Comparison of ENCODE assay signal across 37 mouse cellular contexts in genomic region chr2:87776143-87776542, GRCm38 (mm10). TPM values are rescaled to one million over a fixed set of nuclear protein-coding genes. Genes with fewer than 3 reads are reported as not detected.
DNase-seq lines count a peak whose midpoint lies in the region; TF ChIP-seq lines count a peak whose summit lies in the region.
"Had no signal": no experiment of that assay in that cellular context is flagged by ENCODE, and none has a peak within 500 bp of the region (broad histone marks: within the 10 kb centered on the region; RNA-seq: fewer than 3 reads in every experiment).

No protein-coding gene starts in this region.

- H3K4me1 ChIP-seq in heart, adult 2 months (ENCODE audit: control insufficient read depth, insufficient read depth, low read length) = no peaks in the 10 kb centered on the region
- H3K4me1 ChIP-seq: embryonic facial prominence, embryonic 12.5 days; forebrain, embryonic 15.5 days; heart, embryonic 15.5 days; hindbrain, embryonic 12.5 days; limb, embryonic 13.5 days; liver, embryonic 13.5 days; neural tube, embryonic 13.5 days had no signal

- no peaks in the 10 kb centered on the region for H3K27me3 ChIP-seq in heart, adult 2 months (ENCODE audit: control insufficient read depth, insufficient read depth, low read length)
- H3K27me3 ChIP-seq: embryonic facial prominence, embryonic 12.5 days; forebrain, embryonic 15.5 days; heart, embryonic 15.5 days; hindbrain, embryonic 12.5 days; limb, embryonic 13.5 days; liver, embryonic 13.5 days; neural tube, embryonic 13.5 days had no signal

- no peak for DNase-seq in heart, adult 2 months
- no peak for DNase-seq in heart, postnatal 25 days (ENCODE audit: low spot score)
- no peak for DNase-seq in left cerebral cortex, adult 2 months (ENCODE audit: extremely low spot score in 1 of 2, low spot score in 2 of 2)
- DNase-seq in left cerebral cortex, postnatal 4 days = no peak
- peak; percentile 1 for DNase-seq in right cerebral cortex, adult 18-20 months
- DNase-seq in right cerebral cortex, postnatal 10 days (ENCODE audit: low spot score in 2 of 2) = no peak
- peak; percentile 2 for DNase-seq in brain, embryonic 14.5 days (ENCODE audit: low read depth)
- no peak for DNase-seq in neural tube, embryonic 10.5 days (ENCODE audit: extremely low spot score, low spot score)
- DNase-seq: adrenal gland, adult 2 months; adrenal gland, postnatal 36 days; B cell, adult 2 months; cerebellum, adult 8-10 months; embryo, embryonic 11 days; gastrocnemius, postnatal 10 days; heart, postnatal 36 days; kidney, adult 8-10 months; kidney, postnatal 14 days; layer of hippocampus, postnatal 36 days; liver, embryonic 13.5 days; lung, adult 18-20 months; lung, postnatal 10 days; retina, postnatal 1 day had no signal

- intact Hi-C loops in heart, adult 2 months (cut with DNase I) = no loop called here
- intact Hi-C loops in heart, postnatal 25 days (cut with DNase I) = no loop called here
- intact Hi-C loops in left cerebral cortex, adult 2 months (cut with DNase I) = loop anchor here (10.0 kb wide), 1 partner anchor 381 kb away; no protein-coding TSS in a partner anchor
- intact Hi-C loops in left cerebral cortex, postnatal 4 days (cut with DNase I) = no loop called here

- H3K27ac ChIP-seq in heart, adult 2 months = no peak overlapping the region
- H3K27ac ChIP-seq in left cerebral cortex, adult 2 months = no peak overlapping the region
- H3K27ac ChIP-seq: embryonic facial prominence, embryonic 12.5 days; forebrain, embryonic 15.5 days; heart, embryonic 15.5 days; hindbrain, embryonic 12.5 days; limb, embryonic 13.5 days; liver, embryonic 13.5 days; macrophage; neural tube, embryonic 13.5 days had no signal

- no peak for TF ChIP-seq POLR2A in heart, adult 2 months (IDR thresholded peaks at IDR 0.05; ENCODE audit: insufficient read depth, low read depth, low read length)
- no peak for TF ChIP-seq POLR2A in brain, embryonic 14.5 days (IDR thresholded peaks at IDR 0.05; ENCODE audit: borderline replicate concordance, extremely low read depth, insufficient read depth, insufficient read length, poor library complexity, severe bottlenecking)

- H3K4me3 ChIP-seq in heart, adult 2 months = no peak overlapping the region
- H3K4me3 ChIP-seq in left cerebral cortex, adult 2 months = no peak overlapping the region
- H3K4me3 ChIP-seq: embryonic facial prominence, embryonic 12.5 days; forebrain, embryonic 15.5 days; heart, embryonic 15.5 days; hindbrain, embryonic 12.5 days; limb, embryonic 13.5 days; liver, embryonic 13.5 days; myocyte; neural tube, embryonic 13.5 days had no signal

- 0 out of 2 replicates have a peak, but pooled peaks have one; percentile 10 for TF ChIP-seq CTCF in heart, adult 2 months (IDR thresholded peaks at IDR 0.05)
- TF ChIP-seq CTCF in left cerebral cortex, adult 2 months (IDR thresholded peaks at IDR 0.05) = peak; percentile 48
- no peak for TF ChIP-seq CTCF in brain, embryonic 14.5 days (IDR thresholded peaks at IDR 0.05; ENCODE audit: borderline replicate concordance, extremely low read depth, insufficient read depth, insufficient read length)

- H3K9ac ChIP-seq in heart, adult 2 months (ENCODE audit: low read depth, low read length) = no peak overlapping the region
- H3K9ac ChIP-seq: embryonic facial prominence, embryonic 12.5 days; forebrain, embryonic 15.5 days; heart, embryonic 15.5 days; hindbrain, embryonic 12.5 days; limb, embryonic 13.5 days; liver, embryonic 13.5 days; neural tube, embryonic 13.5 days had no signal

- TF ChIP-seq EP300 in heart, adult 2 months (IDR thresholded peaks at IDR 0.05; ENCODE audit: insufficient read depth, low read depth, low read length) = no peak

- H3K36me3 ChIP-seq in heart, adult 2 months (ENCODE audit: control insufficient read depth, insufficient read depth, low read length) = no peaks in the 10 kb centered on the region
- H3K36me3 ChIP-seq: embryonic facial prominence, embryonic 12.5 days; forebrain, embryonic 15.5 days; heart, embryonic 15.5 days; hindbrain, embryonic 12.5 days; limb, embryonic 13.5 days; liver, embryonic 13.5 days; neural tube, embryonic 13.5 days had no signal

- no peaks in the 10 kb centered on the region for H3K79me2 ChIP-seq in heart, adult 2 months (replicated peaks; ENCODE audit: control insufficient read depth, insufficient read depth, low read length)

- 38% methylated on average over 1 of the region's 1 CpGs for WGBS in heart, adult 2 months

RNA-seq across cellular contexts. Expression of gene Olfr152, which starts 3.1 kb away (rescaled TPM):
- total RNA-seq in heart, adult 2 months (2021) = not detected
- polyA plus RNA-seq in heart, adult 2 months (2012; rRNA removed) = not detected in 2 replicates
- total RNA-seq in heart, postnatal 25 days (2021) = not detected
- total RNA-seq in left cerebral cortex, adult 2 months (2021) = not detected
- total RNA-seq in left cerebral cortex, postnatal 4 days (2021) = not detected
- polyA plus RNA-seq in brain, embryonic 14.5 days (2012; rRNA removed) = not detected in 2 replicates
- total RNA-seq: adrenal gland, adult 2 months; adrenal gland, postnatal 36 days; gastrocnemius, postnatal 10 days; heart, postnatal 36 days; layer of hippocampus, postnatal 36 days; left cerebral cortex, postnatal 25 days; megakaryocyte-erythroid progenitor cell, adult 5-6 weeks had no signal
- polyA plus RNA-seq: activated CD4-positive, CD25-positive, alpha-beta regulatory T cell, adult 4 months; adrenal gland, adult 2 months; embryonic facial prominence, embryonic 12.5 days; forebrain, embryonic 15.5 days; gonadal fat pad, adult 2 months; heart, embryonic 15.5 days; hindbrain, embryonic 12.5 days; intestine, embryonic 16.5 days; limb, embryonic 13.5 days; liver, embryonic 13.5 days; macrophage; midbrain, embryonic 16.5 days; myocyte; neural tube, embryonic 13.5 days; testis, adult 2 months had no signal

RNA-seq across cellular contexts. Expression of gene Olfr1141, which starts 22.4 kb away (rescaled TPM):
- not detected for total RNA-seq in heart, adult 2 months (2021)
- polyA plus RNA-seq in heart, adult 2 months (2012; rRNA removed) = not detected in 2 replicates
- total RNA-seq in heart, postnatal 25 days (2021) = not detected
- not detected for total RNA-seq in left cerebral cortex, adult 2 months (2021)
- not detected for total RNA-seq in left cerebral cortex, postnatal 4 days (2021)
- polyA plus RNA-seq in brain, embryonic 14.5 days (2012; rRNA removed) = not detected in 2 replicates
- total RNA-seq: adrenal gland, adult 2 months; adrenal gland, postnatal 36 days; gastrocnemius, postnatal 10 days; heart, postnatal 36 days; layer of hippocampus, postnatal 36 days; left cerebral cortex, postnatal 25 days; megakaryocyte-erythroid progenitor cell, adult 5-6 weeks had no signal
- polyA plus RNA-seq: activated CD4-positive, CD25-positive, alpha-beta regulatory T cell, adult 4 months; adrenal gland, adult 2 months; embryonic facial prominence, embryonic 12.5 days; forebrain, embryonic 15.5 days; gonadal fat pad, adult 2 months; heart, embryonic 15.5 days; hindbrain, embryonic 12.5 days; intestine, embryonic 16.5 days; limb, embryonic 13.5 days; liver, embryonic 13.5 days; macrophage; midbrain, embryonic 16.5 days; myocyte; neural tube, embryonic 13.5 days; testis, adult 2 months had no signal

RNA-seq across cellular contexts. Expression of gene Olfr1143, which starts 24.2 kb away (rescaled TPM):
- total RNA-seq in heart, adult 2 months (2021) = not detected
- polyA plus RNA-seq in heart, adult 2 months (2012; rRNA removed) = not detected in 2 replicates
- not detected for total RNA-seq in heart, postnatal 25 days (2021)
- total RNA-seq in left cerebral cortex, adult 2 months (2021) = not detected
- total RNA-seq in left cerebral cortex, postnatal 4 days (2021) = not detected
- not detected in 2 replicates for polyA plus RNA-seq in brain, embryonic 14.5 days (2012; rRNA removed)
- total RNA-seq: adrenal gland, adult 2 months; adrenal gland, postnatal 36 days; gastrocnemius, postnatal 10 days; heart, postnatal 36 days; layer of hippocampus, postnatal 36 days; left cerebral cortex, postnatal 25 days; megakaryocyte-erythroid progenitor cell, adult 5-6 weeks had no signal
- polyA plus RNA-seq: activated CD4-positive, CD25-positive, alpha-beta regulatory T cell, adult 4 months; adrenal gland, adult 2 months; embryonic facial prominence, embryonic 12.5 days; forebrain, embryonic 15.5 days; gonadal fat pad, adult 2 months; heart, embryonic 15.5 days; hindbrain, embryonic 12.5 days; intestine, embryonic 16.5 days; limb, embryonic 13.5 days; liver, embryonic 13.5 days; macrophage; midbrain, embryonic 16.5 days; myocyte; neural tube, embryonic 13.5 days; testis, adult 2 months had no signal

RNA-seq across cellular contexts. Expression of gene Olfr1140, which starts 32.6 kb away (rescaled TPM):
- total RNA-seq in heart, adult 2 months (2021) = not detected
- not detected in 2 replicates for polyA plus RNA-seq in heart, adult 2 months (2012; rRNA removed)
- total RNA-seq in heart, postnatal 25 days (2021) = not detected
- total RNA-seq in left cerebral cortex, adult 2 months (2021) = not detected
- total RNA-seq in left cerebral cortex, postnatal 4 days (2021) = not detected
- polyA plus RNA-seq in brain, embryonic 14.5 days (2012; rRNA removed) = not detected in 2 replicates
- total RNA-seq: adrenal gland, adult 2 months; adrenal gland, postnatal 36 days; gastrocnemius, postnatal 10 days; heart, postnatal 36 days; layer of hippocampus, postnatal 36 days; left cerebral cortex, postnatal 25 days; megakaryocyte-erythroid progenitor cell, adult 5-6 weeks had no signal
- polyA plus RNA-seq: activated CD4-positive, CD25-positive, alpha-beta regulatory T cell, adult 4 months; adrenal gland, adult 2 months; embryonic facial prominence, embryonic 12.5 days; forebrain, embryonic 15.5 days; gonadal fat pad, adult 2 months; heart, embryonic 15.5 days; hindbrain, embryonic 12.5 days; intestine, embryonic 16.5 days; limb, embryonic 13.5 days; liver, embryonic 13.5 days; macrophage; midbrain, embryonic 16.5 days; myocyte; neural tube, embryonic 13.5 days; testis, adult 2 months had no signal

RNA-seq across cellular contexts. Expression of gene Olfr1145, which starts 33.5 kb away (rescaled TPM):
- not detected for total RNA-seq in heart, adult 2 months (2021)
- not detected in 2 replicates for polyA plus RNA-seq in heart, adult 2 months (2012; rRNA removed)
- total RNA-seq in heart, postnatal 25 days (2021) = not detected
- total RNA-seq in left cerebral cortex, adult 2 months (2021) = not detected
- not detected for total RNA-seq in left cerebral cortex, postnatal 4 days (2021)
- not detected in 2 replicates for polyA plus RNA-seq in brain, embryonic 14.5 days (2012; rRNA removed)
- total RNA-seq: adrenal gland, adult 2 months; adrenal gland, postnatal 36 days; gastrocnemius, postnatal 10 days; heart, postnatal 36 days; layer of hippocampus, postnatal 36 days; left cerebral cortex, postnatal 25 days; megakaryocyte-erythroid progenitor cell, adult 5-6 weeks had no signal
- polyA plus RNA-seq: activated CD4-positive, CD25-positive, alpha-beta regulatory T cell, adult 4 months; adrenal gland, adult 2 months; embryonic facial prominence, embryonic 12.5 days; forebrain, embryonic 15.5 days; gonadal fat pad, adult 2 months; heart, embryonic 15.5 days; hindbrain, embryonic 12.5 days; intestine, embryonic 16.5 days; limb, embryonic 13.5 days; liver, embryonic 13.5 days; macrophage; midbrain, embryonic 16.5 days; myocyte; neural tube, embryonic 13.5 days; testis, adult 2 months had no signal

Comparison
In these comparisons a context has a peak if more than half of its experiments do, and no peak if none do; other contexts are left out.
1. DNase-seq: peak in right cerebral cortex, adult 18-20 months (single experiment) and brain, embryonic 14.5 days (single experiment); none in heart, adult 2 months (0 of 2), heart, postnatal 25 days (single experiment), left cerebral cortex, adult 2 months (0 of 2), left cerebral cortex, postnatal 4 days (single experiment), right cerebral cortex, postnatal 10 days (0 of 2) and neural tube, embryonic 10.5 days (single experiment).